ENCODE assay signal across 8 mouse cellular contexts in genomic region chr5:57720206-57720880, GRCm38 (mm10). TPM values are rescaled to one million over a fixed set of nuclear protein-coding genes. Genes with fewer than 3 reads are reported as not detected.
DNase-seq lines count a peak whose midpoint lies in the region; ATAC-seq lines count a peak whose summit lies in the region.

No protein-coding gene starts in this region.

- peak overlapping the region; percentile 89 for H3K4me2 ChIP-seq in hindbrain, embryonic 15.5 days
- peak overlapping the region; percentile 88 for H3K4me2 ChIP-seq in midbrain, embryonic 13.5 days (replicated peaks)

- no peak for ATAC-seq in hindbrain, embryonic 15.5 days (ENCODE audit: low FRiP score, low read depth)
- ATAC-seq in midbrain, embryonic 13.5 days, result no peak

- no peaks in the 10 kb centered on the region for H3K27me3 ChIP-seq in hindbrain, embryonic 15.5 days
- H3K27me3 ChIP-seq in midbrain, embryonic 13.5 days, result peaks cover 5% of the 10 kb centered on the region; the same call in 1 of the 2 replicates

- H3K9me3 ChIP-seq in hindbrain, embryonic 15.5 days, result no peaks in the 10 kb centered on the region
- H3K9me3 ChIP-seq in midbrain, embryonic 13.5 days, result no peaks in the 10 kb centered on the region

- peak; percentile 9 for DNase-seq in gastrocnemius, postnatal 10 days
- DNase-seq in gastrocnemius, adult 18-20 months (ENCODE audit: low spot score), result no peak
- peak; percentile 5 to 13 for DNase-seq in spleen, postnatal 10 days (ENCODE audit: low spot score in 2 of 2)
- DNase-seq in spleen, postnatal 14 days (ENCODE audit: low spot score in 2 of 2), result no peak
- DNase-seq in frontal cortex, adult 2 months (ENCODE audit: extremely low spot score in 1 of 2, low spot score in 1 of 2), result no peak
- no peak for DNase-seq in cerebellum, adult 9-11 months

- H3K9ac ChIP-seq in hindbrain, embryonic 15.5 days, result peak overlapping the region; percentile 70
- H3K9ac ChIP-seq in midbrain, embryonic 13.5 days (replicated peaks), result peak overlapping the region; percentile 81

- no peaks in the 10 kb centered on the region for H3K36me3 ChIP-seq in hindbrain, embryonic 15.5 days
- H3K36me3 ChIP-seq in midbrain, embryonic 13.5 days, result no peaks in the 10 kb centered on the region

- peak overlapping the region; percentile 59 for H3K4me3 ChIP-seq in hindbrain, embryonic 15.5 days
- peak overlapping the region; percentile 76 for H3K4me3 ChIP-seq in midbrain, embryonic 13.5 days (replicated peaks)

- WGBS in hindbrain, embryonic 15.5 days, result 5% methylated on average over 34 of the region's 34 CpGs
- WGBS in midbrain, embryonic 13.5 days, result 4% methylated on average over 34 of the region's 34 CpGs

- H3K4me1 ChIP-seq in hindbrain, embryonic 15.5 days (replicated peaks), result peaks cover 20% of the 10 kb centered on the region
- peaks cover 31% of the 10 kb centered on the region for H3K4me1 ChIP-seq in midbrain, embryonic 13.5 days (replicated peaks)

- H3K27ac ChIP-seq in hindbrain, embryonic 15.5 days (replicated peaks), result peak overlapping the region; percentile 91
- H3K27ac ChIP-seq in midbrain, embryonic 13.5 days, result no peak overlapping the region

RNA-seq across cellular contexts. Expression of gene Pcdh7, which starts 2.6 kb away (rescaled TPM):
- total RNA-seq in gastrocnemius, postnatal 10 days (2021), result 10 to 100 TPM in 1 of 2 experiments, 1 to 10 TPM in 1; 9.6 to 16.8 TPM
- 1 to 10 TPM; 2.5 to 3.7 TPM for total RNA-seq in gastrocnemius, adult 18-20 months (2021)
- 24.6 and 25.7 TPM in 2 replicates for polyA plus RNA-seq in hindbrain, embryonic 15.5 days (2015; fragmentation: Nextera tagmentation; extraction: Ambion mirVana)
- polyA plus RNA-seq in midbrain, embryonic 13.5 days (2015; fragmentation: Nextera tagmentation; extraction: Ambion mirVana), result 13.5 and 14.3 TPM in 2 replicates
- polyA plus RNA-seq in frontal cortex, adult 2 months (2012; rRNA removed), result 38.0 and 41.7 TPM in 2 replicates

Comparison
In these comparisons a context has a peak if more than half of its experiments do, and no peak if none do; other contexts are left out.
1. DNase-seq: peak in gastrocnemius, postnatal 10 days (single experiment) and spleen, postnatal 10 days (2 of 2); none in gastrocnemius, adult 18-20 months (single experiment), spleen, postnatal 14 days (0 of 2), frontal cortex, adult 2 months (0 of 2) and cerebellum, adult 9-11 months (single experiment).